Mouse (Mus musculus): ENCODE data around the gene Sel1l3. TPM values are rescaled to one million over a fixed set of nuclear protein-coding genes. Genes with fewer than 3 reads are reported as not detected.
A peak's percentile ranks its signal among the peaks of the same experiment; 100 is the strongest.

The Sel1l3 gene
- polyA plus RNA-seq, 1 experiment: 0.02 TPM

DNA sequence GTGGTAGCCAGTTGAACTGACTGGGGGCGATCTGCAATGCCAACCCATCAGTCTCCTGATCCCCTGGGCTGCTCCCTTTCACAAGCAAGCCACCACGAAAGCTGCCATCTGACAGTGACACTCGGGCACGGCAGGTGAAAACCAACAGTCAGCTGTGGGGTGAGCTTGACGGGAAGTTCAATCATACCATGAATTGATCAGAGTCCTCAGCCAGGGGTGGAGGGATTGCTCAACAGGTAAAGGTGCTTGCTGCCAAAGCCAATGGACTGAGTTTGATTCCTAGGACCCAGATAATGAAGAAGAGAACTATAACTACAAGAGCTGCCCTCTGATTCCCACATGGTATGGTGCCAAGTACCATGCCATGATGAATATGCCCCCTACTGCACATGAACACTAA lies 40.4 kb upstream of the Sel1l3 start:
- H3K36me3 ChIP-seq (ENCODE audit: control insufficient read depth, insufficient read depth): no peaks in the 10 kb centered on the region
- H3K79me2 ChIP-seq (ENCODE audit: control insufficient read depth, insufficient read depth): no peaks in the 10 kb centered on the region
- no peak overlapping the region for H3ac ChIP-seq (ENCODE audit: control insufficient read depth, insufficient read length)
- peaks cover 44% of the 10 kb centered on the region for H3K27me3 ChIP-seq (ENCODE audit: control insufficient read depth, insufficient read depth, insufficient read length)
- no peak overlapping the region for H3K4me2 ChIP-seq (ENCODE audit: low read depth)
- H3K4me3 ChIP-seq: no peak overlapping the region
- TF ChIP-seq SRF (IDR thresholded peaks at IDR 0.05; ENCODE audit: control insufficient read depth, insufficient read length, low read depth) (no peak), MYOD1 (IDR thresholded peaks at IDR 0.05; ENCODE audit: control insufficient read depth in 1 of 3, insufficient read length in 2 of 3, low read depth in 2 of 3) (no peak), MYOG (IDR thresholded peaks at IDR 0.05; ENCODE audit: control insufficient read depth in 1 of 3, insufficient read depth in 1 of 3, insufficient read length in 2 of 3, low read depth in 2 of 3) (no peak), TCF3 (IDR thresholded peaks at IDR 0.05; ENCODE audit: insufficient read length, low read depth) (no peak), MAX (IDR thresholded peaks at IDR 0.05; ENCODE audit: low read depth) (no peak), E2F4 (IDR thresholded peaks at IDR 0.05; ENCODE audit: insufficient read depth) (no peak), USF1 (IDR thresholded peaks at IDR 0.05; ENCODE audit: low read depth) (no peak), TCF12 (IDR thresholded peaks at IDR 0.05; ENCODE audit: insufficient read depth, poor library complexity, severe bottlenecking) (no peak), POLR2A (IDR thresholded peaks at IDR 0.05; ENCODE audit: insufficient read length, low read depth) (no peak), POLR2AphosphoS2 (IDR thresholded peaks at IDR 0.05; ENCODE audit: insufficient read length, low read depth) (no peak), CEBPB (IDR thresholded peaks at IDR 0.05; ENCODE audit: insufficient read depth, poor library complexity, severe bottlenecking) (no peak), REST (IDR thresholded peaks at IDR 0.05; ENCODE audit: insufficient read depth, insufficient read length) (no peak)

DNA sequence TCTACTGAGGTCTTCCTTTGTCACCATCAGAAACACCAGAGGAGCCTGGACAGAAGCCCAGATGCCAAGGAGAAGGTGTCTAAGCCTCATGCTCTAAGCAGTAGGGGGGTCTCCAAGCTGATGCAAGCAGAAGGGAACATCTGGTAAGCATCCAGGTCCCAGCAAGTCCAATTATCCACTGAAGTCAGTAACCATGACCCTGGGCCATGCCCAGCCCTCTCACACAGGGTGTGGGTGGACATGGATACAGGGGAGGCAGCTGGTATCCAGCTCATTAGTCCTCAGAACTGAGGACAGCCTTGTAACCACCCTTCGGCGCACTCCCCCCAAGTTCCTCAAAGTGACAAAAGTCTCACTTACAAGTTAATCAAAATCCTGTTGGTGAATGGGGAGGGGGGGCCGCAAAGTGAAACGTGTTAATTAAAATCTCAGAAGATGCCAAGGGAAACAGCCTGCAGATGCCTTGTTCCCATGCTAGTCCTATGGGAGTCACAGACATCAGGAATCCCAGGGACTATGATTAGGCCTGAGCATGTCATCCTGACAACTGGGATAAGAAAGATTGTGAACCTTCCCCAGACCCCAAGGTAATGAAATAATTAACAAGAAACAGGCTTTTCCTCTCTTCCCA lies 35.8 kb upstream of the Sel1l3 start:
- Histone ChIP-seq H3K27me3 (ENCODE audit: control insufficient read depth, insufficient read depth, insufficient read length) (peaks cover 46% of the 10 kb centered on the region), H3K4me2 (ENCODE audit: low read depth) (no peak overlapping the region), H3K4me3 (no peak overlapping the region), H3K36me3 (ENCODE audit: control insufficient read depth, insufficient read depth) (no peaks in the 10 kb centered on the region), H3K79me2 (ENCODE audit: control insufficient read depth, insufficient read depth) (no peaks in the 10 kb centered on the region), H3ac (ENCODE audit: control insufficient read depth, insufficient read length) (no peak overlapping the region)
- TF ChIP-seq MYOD1 (IDR thresholded peaks at IDR 0.05; ENCODE audit: control insufficient read depth in 1 of 3, insufficient read length in 2 of 3, low read depth in 2 of 3): peak in 1 of 3 experiments; percentile 39
- no peak for TF ChIP-seq TCF12 (IDR thresholded peaks at IDR 0.05; ENCODE audit: insufficient read depth, poor library complexity, severe bottlenecking)
- no peak for TF ChIP-seq POLR2A (IDR thresholded peaks at IDR 0.05; ENCODE audit: insufficient read length, low read depth)

DNA sequence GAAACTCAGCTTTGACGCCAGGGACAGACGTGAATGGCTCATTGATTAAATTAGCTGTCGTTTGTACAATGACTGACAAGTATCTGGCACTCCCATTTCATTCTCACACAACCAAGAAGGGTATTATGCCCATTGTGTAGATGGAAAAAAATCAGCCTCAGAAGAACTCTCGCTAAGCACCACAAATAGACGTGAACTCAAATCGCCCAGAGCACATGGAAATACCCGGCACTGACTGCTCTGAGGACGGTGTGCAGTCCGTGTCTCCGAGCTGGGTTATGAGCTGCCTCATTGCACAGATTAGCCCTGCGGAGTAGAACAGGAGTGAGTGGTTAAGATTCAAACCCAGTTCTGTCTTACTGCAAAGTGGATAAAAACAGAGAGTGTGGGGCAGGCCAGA lies 34.8 kb upstream of the Sel1l3 start:
- Histone ChIP-seq H3K4me2 (ENCODE audit: low read depth) (no peak overlapping the region), H3K27me3 (ENCODE audit: control insufficient read depth, insufficient read depth, insufficient read length) (peaks cover 38% of the 10 kb centered on the region), H3ac (ENCODE audit: control insufficient read depth, insufficient read length) (no peak overlapping the region), H3K79me2 (ENCODE audit: control insufficient read depth, insufficient read depth) (no peaks in the 10 kb centered on the region), H3K36me3 (ENCODE audit: control insufficient read depth, insufficient read depth) (no peaks in the 10 kb centered on the region), H3K4me3 (no peak overlapping the region)
- TF ChIP-seq TCF12 (IDR thresholded peaks at IDR 0.05; ENCODE audit: insufficient read depth, poor library complexity, severe bottlenecking) (no peak), SRF (IDR thresholded peaks at IDR 0.05; ENCODE audit: control insufficient read depth, insufficient read length, low read depth) (no peak), MYOD1 (IDR thresholded peaks at IDR 0.05; ENCODE audit: control insufficient read depth in 1 of 3, insufficient read length in 2 of 3, low read depth in 2 of 3) (no peak), POLR2A (IDR thresholded peaks at IDR 0.05; ENCODE audit: insufficient read length, low read depth) (no peak), TCF3 (IDR thresholded peaks at IDR 0.05; ENCODE audit: insufficient read length, low read depth) (no peak), E2F4 (IDR thresholded peaks at IDR 0.05; ENCODE audit: insufficient read depth) (no peak), USF1 (IDR thresholded peaks at IDR 0.05; ENCODE audit: low read depth) (no peak), CEBPB (IDR thresholded peaks at IDR 0.05; ENCODE audit: insufficient read depth, poor library complexity, severe bottlenecking) (no peak)

DNA sequence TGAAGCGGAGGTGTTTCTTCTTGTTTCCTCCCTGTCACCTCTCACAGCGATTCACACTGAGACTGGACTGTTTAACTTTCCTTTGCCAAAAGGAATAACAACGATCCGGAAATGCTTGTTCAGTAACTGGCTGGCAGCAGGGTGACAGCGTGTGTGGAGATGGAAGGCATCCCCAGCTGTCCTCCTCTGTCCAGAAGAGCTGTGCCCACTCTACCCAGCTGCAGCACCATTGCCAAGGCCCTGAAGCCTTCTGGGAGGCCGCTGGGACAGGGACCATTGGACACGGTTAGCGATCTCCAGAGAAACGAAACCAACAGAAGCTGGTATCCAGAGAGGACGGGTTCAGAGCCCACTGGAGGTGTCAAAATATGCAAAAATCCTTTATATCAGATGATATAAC lies 30.2 kb upstream of the Sel1l3 start:
- Histone ChIP-seq H3K27me3 (ENCODE audit: control insufficient read depth, insufficient read depth, insufficient read length) (peaks cover 18% of the 10 kb centered on the region), H3K79me2 (ENCODE audit: control insufficient read depth, insufficient read depth) (no peaks in the 10 kb centered on the region), H3K36me3 (ENCODE audit: control insufficient read depth, insufficient read depth) (no peaks in the 10 kb centered on the region), H3K4me3 (no peak overlapping the region), H3K4me2 (ENCODE audit: low read depth) (peak overlapping the region; percentile 47), H3ac (ENCODE audit: control insufficient read depth, insufficient read length) (no peak overlapping the region)
- TF ChIP-seq MYOG (IDR thresholded peaks at IDR 0.05; ENCODE audit: control insufficient read depth in 1 of 3, insufficient read depth in 1 of 3, insufficient read length in 2 of 3, low read depth in 2 of 3): peak in 1 of 3 experiments; percentile 61
- TF ChIP-seq REST (IDR thresholded peaks at IDR 0.05; ENCODE audit: insufficient read depth, insufficient read length): no peak
- TF ChIP-seq MYOD1 (IDR thresholded peaks at IDR 0.05; ENCODE audit: control insufficient read depth in 1 of 3, insufficient read length in 2 of 3, low read depth in 2 of 3): peak in 2 of 3 experiments; percentile 34 to 55

DNA sequence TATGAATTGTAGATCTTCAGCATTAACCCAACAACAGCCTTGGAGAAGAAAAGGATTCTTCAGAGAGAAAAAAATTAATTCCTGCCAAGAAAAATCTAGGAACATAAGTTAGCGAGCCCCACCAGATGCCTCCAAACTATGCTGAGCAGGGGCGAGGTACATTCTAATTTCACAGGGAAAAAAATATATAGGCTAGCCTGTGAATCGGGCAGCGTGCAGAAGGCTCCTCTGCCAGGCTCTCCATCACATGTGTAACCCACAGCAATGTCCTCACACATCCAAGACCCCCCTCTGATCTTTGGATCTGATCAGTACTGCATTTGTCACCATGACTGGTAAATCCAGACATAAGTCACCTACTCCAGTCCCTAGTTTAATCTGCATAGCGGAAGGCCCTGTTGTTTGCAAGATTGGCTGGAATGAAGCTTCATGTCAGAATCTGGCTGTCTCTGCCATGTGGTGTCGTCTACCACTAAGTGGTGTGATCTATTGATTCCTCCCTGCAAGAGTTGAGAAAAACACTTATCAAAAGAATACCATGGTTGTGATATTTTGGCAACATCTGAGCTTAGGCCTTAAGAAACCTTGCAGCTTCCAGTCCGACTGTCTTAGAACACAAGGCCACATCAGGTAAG lies 29.3 kb upstream of the Sel1l3 start:
- no peak overlapping the region for H3K4me3 ChIP-seq
- H3K27me3 ChIP-seq (ENCODE audit: control insufficient read depth, insufficient read depth, insufficient read length): peaks cover 18% of the 10 kb centered on the region
- H3K4me2 ChIP-seq (ENCODE audit: low read depth): no peak overlapping the region
- TF ChIP-seq TCF3 (IDR thresholded peaks at IDR 0.05; ENCODE audit: insufficient read length, low read depth) (no peak), USF1 (IDR thresholded peaks at IDR 0.05; ENCODE audit: low read depth) (no peak), MYOG (IDR thresholded peaks at IDR 0.05; ENCODE audit: control insufficient read depth in 1 of 3, insufficient read depth in 1 of 3, insufficient read length in 2 of 3, low read depth in 2 of 3) (no peak), E2F4 (IDR thresholded peaks at IDR 0.05; ENCODE audit: insufficient read depth) (no peak), MYOD1 (IDR thresholded peaks at IDR 0.05; ENCODE audit: control insufficient read depth in 1 of 3, insufficient read length in 2 of 3, low read depth in 2 of 3) (no peak), SRF (IDR thresholded peaks at IDR 0.05; ENCODE audit: control insufficient read depth, insufficient read length, low read depth) (no peak), POLR2A (IDR thresholded peaks at IDR 0.05; ENCODE audit: insufficient read length, low read depth) (no peak), TCF12 (IDR thresholded peaks at IDR 0.05; ENCODE audit: insufficient read depth, poor library complexity, severe bottlenecking) (no peak), POLR2AphosphoS2 (IDR thresholded peaks at IDR 0.05; ENCODE audit: insufficient read length, low read depth) (no peak), MAX (IDR thresholded peaks at IDR 0.05; ENCODE audit: low read depth) (no peak), REST (IDR thresholded peaks at IDR 0.05; ENCODE audit: insufficient read depth, insufficient read length) (no peak), CEBPB (IDR thresholded peaks at IDR 0.05; ENCODE audit: insufficient read depth, poor library complexity, severe bottlenecking) (no peak)
- no peaks in the 10 kb centered on the region for H3K36me3 ChIP-seq (ENCODE audit: control insufficient read depth, insufficient read depth)
- H3ac ChIP-seq (ENCODE audit: control insufficient read depth, insufficient read length): no peak overlapping the region
- H3K79me2 ChIP-seq (ENCODE audit: control insufficient read depth, insufficient read depth): no peaks in the 10 kb centered on the region

All from myocyte (in vitro differentiated cells).